Mouse (Mus musculus) liver, adult 2 months (tissue): ENCODE data around the gene Commd1. TPM values are rescaled to one million over a fixed set of nuclear protein-coding genes. Genes with fewer than 3 reads are reported as not detected.

Experiments
- DNase-seq: peaks from one replicate; pipeline ENCODE4 v3.0.0-alpha.2; 2011; ENCODE audit warnings: low read depth, low spot score; ENCODE audit errors: extremely low read depth
- H3K27ac ChIP-seq: fragments of 200-500 bp; replicated peaks from 2 replicates; pipeline ENCODE4 v1.5.1; 2012; ENCODE audit warnings: low read depth, mild to moderate bottlenecking, control low read depth, inconsistent platforms, low read length; ENCODE audit not compliant: insufficient read depth
- H3K27me3 ChIP-seq: fragments of 200-500 bp; 2 replicates; pipeline ENCODE4 v1.6.1; 2012; ENCODE audit warnings: mild to moderate bottlenecking, moderate library complexity, low read length, inconsistent platforms; ENCODE audit not compliant: control insufficient read depth, insufficient read depth
- H3K36me3 ChIP-seq: fragments of 200-500 bp; 2 replicates; pipeline ENCODE4 v1.6.1; 2012; ENCODE audit warnings: low read length, inconsistent platforms; ENCODE audit not compliant: control insufficient read depth, insufficient read depth
- H3K4me1 ChIP-seq: fragments of 200-500 bp; 2 replicates; pipeline ENCODE4 v1.6.1; 2011; ENCODE audit warnings: low read length; ENCODE audit not compliant: control insufficient read depth, insufficient read depth
- H3K4me3 ChIP-seq: fragments of 200-500 bp; 2 replicates; pipeline ENCODE4 v1.5.1; 2011; ENCODE audit warnings: low read depth, mild to moderate bottlenecking, control low read depth, low read length, moderate library complexity; ENCODE audit not compliant: insufficient read depth
- H3K79me2 ChIP-seq: fragments of 200-500 bp; 2 replicates; pipeline ENCODE4 v1.6.1; 2012; ENCODE audit warnings: inconsistent platforms, mild to moderate bottlenecking, low read length, moderate library complexity; ENCODE audit not compliant: control insufficient read depth, insufficient read depth
- H3K9ac ChIP-seq: fragments of 200-500 bp; 2 replicates; pipeline ENCODE4 v1.6.1; 2012; ENCODE audit warnings: low read depth, mild to moderate bottlenecking, control low read depth, inconsistent platforms, low read length
- CTCF ChIP-seq: fragments of 200-500 bp; IDR thresholded peaks from 2 replicates; pipeline ENCODE4 v1.5.1; 2011; ENCODE audit warnings: low read depth, low read length, control low read depth
- POLR2A ChIP-seq: fragments of 200-500 bp; IDR thresholded peaks from 2 replicates; pipeline ENCODE4 v1.6.1; 2011; ENCODE audit warnings: low read length, control low read depth; ENCODE audit not compliant: insufficient read depth; ENCODE audit errors: extremely low read depth
- WGBS: fragments of 180-500 bp; shearing (Covaris S2); methylation state at CpG from one replicate; pipeline ENCODE4 v1.1.7; 2018; 5-methylcytosine and 5-hydroxymethylcytosine counted together
- polyA plus RNA-seq: library from polyadenylated mRNA; depleted of rRNA; stranded (reverse); fragments of >200 nt; gene quantifications from 2 replicates; pipeline ENCODE4 v1.2.3, GENCODE M21; 2012
- total RNA-seq: library from RNA; depleted of rRNA; stranded (reverse); fragments of >200 nt; gene quantifications from 2 replicates; pipeline ENCODE4 v1.2.3, GENCODE M21; 2014

Gene Commd1
- total and polyA plus RNA-seq, 2 experiments = 15.9 to 53.5 TPM

DNA sequence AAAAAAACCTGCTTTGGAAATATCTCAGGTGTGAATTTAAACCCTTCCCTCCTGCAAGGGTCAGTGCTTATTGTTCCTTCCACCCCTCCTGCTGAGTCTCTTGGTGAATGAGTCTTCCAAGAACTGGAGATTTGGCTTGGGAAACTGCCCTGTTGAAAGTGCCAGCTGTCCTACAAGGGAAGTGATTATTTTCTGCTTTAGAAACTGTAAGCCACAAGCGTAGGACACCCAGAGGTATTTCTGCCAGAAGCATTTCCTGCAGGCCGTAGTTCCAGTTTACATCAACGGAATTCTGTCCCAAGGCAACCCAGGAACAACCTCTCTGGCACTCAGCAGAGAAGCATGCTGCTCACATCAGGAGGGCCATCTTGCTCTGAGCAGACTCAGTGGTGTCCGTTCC, 108.8 kb downstream of the Commd1 start:
- 78% methylated on average over 4 of the region's 4 CpGs for WGBS
- Histone ChIP-seq H3K4me1 (peaks cover 4% of the 10 kb centered on the region; the same call in 1 of the 2 replicates), H3K27ac (0 out of 2 replicates have a peak overlapping the region, but pooled peaks have one; percentile 1), H3K9ac (no peak overlapping the region), H3K27me3 (no peaks in the 10 kb centered on the region), H3K79me2 (no peaks in the 10 kb centered on the region), H3K36me3 (no peaks in the 10 kb centered on the region), H3K4me3 (no peak overlapping the region)
- DNase-seq = no peak
- no peak for TF ChIP-seq POLR2A

GRCm38 (mm10) chr11:22872307-22872680, 109.9 kb downstream of the Commd1 start:
- Histone ChIP-seq H3K27me3 (no peaks in the 10 kb centered on the region), H3K36me3 (no peaks in the 10 kb centered on the region), H3K9ac (peak overlapping the region; percentile 55; the same call in 1 of the 2 replicates), H3K27ac (peak overlapping the region; percentile 62), H3K79me2 (no peaks in the 10 kb centered on the region), H3K4me3 (no peak overlapping the region; the same call in 1 of the 2 replicates), H3K4me1 (peaks cover 4% of the 10 kb centered on the region; the same call in 1 of the 2 replicates)
- no peak for DNase-seq
- TF ChIP-seq CTCF (no peak), POLR2A (no peak)
- WGBS = 54% methylated on average over 4 of the region's 4 CpGs

- H3K4me1 ChIP-seq = peaks cover 4% of the 10 kb centered on the region; the same call in 1 of the 2 replicates
- H3K36me3 ChIP-seq = no peaks in the 10 kb centered on the region
- no peaks in the 10 kb centered on the region for H3K27me3 ChIP-seq
- peak overlapping the region; percentile 62 for H3K27ac ChIP-seq
- H3K79me2 ChIP-seq = no peaks in the 10 kb centered on the region
- peak overlapping the region; percentile 55; the same call in 1 of the 2 replicates for H3K9ac ChIP-seq
- H3K4me3 ChIP-seq = peak overlapping the region; percentile 26; the same call in 1 of the 2 replicates
- DNase-seq = peak; percentile 47
- 41% methylated on average over 7 of the region's 7 CpGs for WGBS
- TF ChIP-seq POLR2A (no peak), CTCF (no peak)
Observed at GRCm38 (mm10) chr11:22871628-22872306, 110.4 kb downstream of the Commd1 start.

DNA sequence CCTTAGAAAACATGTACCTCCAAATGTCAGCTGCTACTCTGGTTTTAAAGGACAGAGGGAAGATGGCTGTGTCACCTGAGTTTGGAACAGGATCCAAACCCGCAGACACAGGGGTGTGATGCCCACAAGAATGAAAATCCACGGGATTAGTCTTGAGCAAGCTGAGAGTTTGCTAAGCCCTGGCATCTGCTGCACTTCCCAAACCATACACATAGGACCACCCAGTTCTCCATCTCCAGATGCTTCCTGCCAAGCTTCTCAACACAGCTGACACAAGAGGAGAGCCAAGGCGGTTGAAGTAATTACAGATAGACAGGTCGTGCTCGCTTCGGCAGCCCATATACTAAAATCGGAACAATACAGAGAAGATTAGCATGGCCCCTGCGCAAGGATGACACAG, 113.6 kb downstream of the Commd1 start:
- TF ChIP-seq POLR2A = no peak
- Histone ChIP-seq H3K4me1 (peaks cover 4% of the 10 kb centered on the region; the same call in 1 of the 2 replicates), H3K9ac (no peak overlapping the region), H3K27ac (no peak overlapping the region), H3K36me3 (no peaks in the 10 kb centered on the region), H3K27me3 (no peaks in the 10 kb centered on the region), H3K4me3 (no peak overlapping the region), H3K79me2 (no peaks in the 10 kb centered on the region)
- 95% methylated on average over 8 of the region's 8 CpGs for WGBS
- DNase-seq = no peak

- H3K27ac ChIP-seq = no peak overlapping the region
- H3K4me3 ChIP-seq = no peak overlapping the region
- no peak overlapping the region for H3K9ac ChIP-seq
- no peaks in the 10 kb centered on the region for H3K27me3 ChIP-seq
- no peaks in the 10 kb centered on the region for H3K79me2 ChIP-seq
- peaks cover under 1% of the 10 kb centered on the region; the same call in 1 of the 2 replicates for H3K4me1 ChIP-seq
- no peak for TF ChIP-seq CTCF
- TF ChIP-seq POLR2A = no peak
- DNase-seq = no peak
- no peaks in the 10 kb centered on the region for H3K36me3 ChIP-seq
- WGBS = 90% methylated on average over 5 of the region's 5 CpGs
Observed at GRCm38 (mm10) chr11:22867691-22868090, 114.5 kb downstream of the Commd1 start.

DNA sequence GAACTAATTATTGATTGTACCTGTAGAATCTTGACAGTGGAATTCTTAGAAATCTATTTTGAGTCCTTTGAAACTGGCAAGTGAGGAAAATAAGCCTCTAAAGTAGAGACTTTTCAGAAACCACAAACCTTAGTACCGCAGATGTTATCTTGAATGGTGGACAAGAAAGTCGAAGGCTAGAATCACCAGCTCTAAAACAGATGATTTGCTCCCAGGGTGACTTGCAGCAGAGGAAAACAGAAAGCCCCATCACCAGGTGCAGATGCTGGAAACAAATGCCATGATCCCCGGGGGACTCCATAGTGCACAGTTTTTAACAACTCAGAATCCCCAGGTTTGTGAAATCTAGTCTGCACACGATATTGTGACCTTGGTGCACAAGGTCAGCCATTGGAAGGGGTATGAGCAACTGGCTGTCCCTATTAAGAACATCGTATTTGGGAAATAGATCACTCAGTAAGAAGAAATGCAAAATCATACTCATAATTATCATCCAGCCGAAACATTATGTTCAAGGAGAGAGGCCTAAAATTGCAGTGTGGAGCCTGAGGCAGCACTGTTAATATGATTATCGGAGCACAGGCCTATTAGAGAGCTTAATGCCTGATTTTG, 116.4 kb downstream of the Commd1 start:
- no peaks in the 10 kb centered on the region for H3K79me2 ChIP-seq
- WGBS = 93% methylated on average over 7 of the region's 7 CpGs

More for the DNA sequence above, 116.4 kb downstream of the Commd1 start:
- DNase-seq = no peak
- Histone ChIP-seq H3K36me3 (no peaks in the 10 kb centered on the region), H3K4me1 (no peaks in the 10 kb centered on the region), H3K4me3 (no peak overlapping the region), H3K27ac (no peak overlapping the region), H3K27me3 (no peaks in the 10 kb centered on the region), H3K9ac (no peak overlapping the region)
- TF ChIP-seq POLR2A (no peak), CTCF (no peak)
